Mouse (Mus musculus) forebrain, embryonic 12.5 days (tissue): ENCODE data around the gene Dnajb8. TPM values are rescaled to one million over a fixed set of nuclear protein-coding genes. Genes with fewer than 3 reads are reported as not detected.

Experiments used
- ATAC-seq: fragments of 200-750 bp; cut with Nextera tagmentation; 2 replicates; pipeline ENCODE4 v1.8.0; 2017; ENCODE audit warnings: moderate TSS enrichment; ENCODE audit not compliant: low FRiP score
- H3K27ac ChIP-seq: fragments of 300-500 bp; sonication (generic); 2 replicates; pipeline ENCODE4 v1.5.1; 2016; ENCODE audit warnings: mild to moderate bottlenecking
- H3K27me3 ChIP-seq: fragments of 300-500 bp; sonication (generic); 2 replicates; pipeline ENCODE4 v1.6.1; 2016; ENCODE audit warnings: mild to moderate bottlenecking
- H3K36me3 ChIP-seq: fragments of 300-500 bp; sonication (generic); replicated peaks from 2 replicates; pipeline ENCODE4 v1.6.1; 2016; ENCODE audit warnings: mild to moderate bottlenecking
- H3K4me1 ChIP-seq: fragments of 300-500 bp; sonication (generic); 2 replicates; pipeline ENCODE4 v1.6.1; 2016
- H3K4me2 ChIP-seq: fragments of 300-500 bp; sonication (generic); 2 replicates; pipeline ENCODE4 v1.6.1; 2016; ENCODE audit warnings: mild to moderate bottlenecking, moderate library complexity
- H3K4me3 ChIP-seq: fragments of 300-500 bp; sonication (generic); replicated peaks from 2 replicates; pipeline ENCODE4 v1.5.1; 2016; ENCODE audit warnings: mild to moderate bottlenecking
- H3K9ac ChIP-seq: fragments of 300-500 bp; sonication (generic); 2 replicates; pipeline ENCODE4 v1.6.1; 2016; ENCODE audit warnings: mild to moderate bottlenecking
- H3K9me3 ChIP-seq: fragments of 300-500 bp; sonication (generic); 2 replicates; pipeline ENCODE4 v1.6.1; 2016
- WGBS: fragments of 180-500 bp; shearing (Covaris S2); methylation state at CpG from one replicate; pipeline ENCODE4 v1.1.7; 2016; 5-methylcytosine and 5-hydroxymethylcytosine counted together
- polyA plus RNA-seq: library from polyadenylated mRNA; unstranded; fragments of >200 nt; fragmentation: Nextera tagmentation; extraction: Ambion mirVana; gene quantifications from 2 replicates; pipeline ENCODE4 v1.2.1, GENCODE M21; 2016

Gene Dnajb8
- polyA plus RNA-seq = not detected in 2 replicates

DNA sequence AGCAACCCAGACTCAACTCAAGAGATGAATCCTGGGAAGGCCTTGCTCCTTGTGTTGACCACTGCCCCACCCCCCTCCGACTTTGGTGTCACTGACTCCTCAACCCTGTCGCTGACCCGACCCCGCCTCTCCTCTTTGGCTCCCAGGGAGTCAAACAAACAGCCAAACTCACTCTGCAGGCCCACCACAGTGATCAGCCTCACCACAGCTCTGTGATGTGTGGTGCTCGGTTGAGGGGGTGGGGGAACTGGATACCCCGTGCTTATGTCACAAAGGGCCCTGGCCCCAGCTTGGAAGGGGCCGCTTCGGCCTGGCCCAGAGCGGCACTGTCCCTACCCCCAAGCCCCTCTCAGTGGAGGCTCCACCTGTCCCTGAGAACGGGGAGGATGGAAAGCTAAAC is at the start of gene Dnajb8:
TSS of gene Dnajb8 (plus strand) at position 301 of the 400 bp plus-strand sequence.
- peaks cover 21% of the 10 kb centered on the region for H3K27me3 ChIP-seq

DNA sequence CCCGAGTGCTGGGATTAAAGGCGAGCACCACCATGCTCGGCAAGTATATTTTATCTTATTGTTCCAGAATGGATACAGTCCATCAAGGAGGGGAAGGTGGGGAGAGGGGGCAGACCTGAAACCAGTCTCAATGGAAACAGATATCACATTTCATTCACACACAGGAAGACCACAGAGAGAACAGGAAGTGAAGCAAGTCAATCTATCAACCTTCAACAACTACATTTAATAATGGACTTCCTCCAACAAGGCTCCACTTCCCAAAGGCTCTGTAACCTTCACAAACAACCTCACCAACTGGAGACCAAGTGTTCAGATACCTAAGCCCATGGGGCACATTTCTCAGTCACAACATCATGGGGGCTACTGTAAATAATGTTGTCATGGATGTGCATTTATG is 47.9 kb upstream of the Dnajb8 start:
- peaks cover 13% of the 10 kb centered on the region; the same call in 1 of the 2 replicates for H3K9me3 ChIP-seq
- H3K4me2 ChIP-seq = no peak overlapping the region
- no peak for ATAC-seq
- no peak overlapping the region for H3K4me3 ChIP-seq
- H3K4me1 ChIP-seq = no peaks in the 10 kb centered on the region
- no peaks in the 10 kb centered on the region for H3K36me3 ChIP-seq
- no peak overlapping the region for H3K27ac ChIP-seq
- no peak overlapping the region for H3K9ac ChIP-seq
- 87% methylated on average over 3 of the region's 3 CpGs for WGBS
- H3K27me3 ChIP-seq = no peaks in the 10 kb centered on the region

More for the DNA sequence above, at the start of gene Dnajb8:
- WGBS = 58% methylated on average over 10 of the region's 10 CpGs
- ATAC-seq = no peak
- no peaks in the 10 kb centered on the region for H3K9me3 ChIP-seq
- H3K4me3 ChIP-seq = no peak within 1 kb of the TSS
- no peak within 1 kb of the TSS for H3K27ac ChIP-seq
- peaks cover 8% of the 10 kb centered on the region; the same call in 1 of the 2 replicates for H3K4me1 ChIP-seq
- no peak within 1 kb of the TSS for H3K9ac ChIP-seq
- H3K4me2 ChIP-seq = no peak within 1 kb of the TSS
- H3K36me3 ChIP-seq = no peaks in the 10 kb centered on the region

DNA sequence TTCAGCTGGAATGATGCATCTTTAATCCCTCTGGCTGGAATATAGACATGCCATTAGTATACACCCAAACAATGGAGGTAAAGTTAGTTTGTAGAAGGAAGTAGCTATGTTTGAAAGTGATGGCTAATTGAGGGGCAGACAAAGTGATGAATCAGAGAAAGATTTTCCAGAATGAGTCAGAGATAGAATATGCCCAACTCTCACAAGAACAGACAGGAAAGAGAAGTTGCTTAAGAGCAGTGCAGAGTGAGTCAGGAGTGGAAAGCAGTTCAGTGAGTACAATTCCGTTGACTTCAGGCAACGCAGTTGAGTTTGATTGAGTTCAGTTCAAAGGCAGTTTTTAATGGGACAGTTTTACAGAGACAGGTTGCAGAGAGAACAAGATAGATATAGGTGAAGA is 47.4 kb upstream of the Dnajb8 start:
- peaks cover 13% of the 10 kb centered on the region; the same call in 1 of the 2 replicates for H3K9me3 ChIP-seq
- H3K4me1 ChIP-seq = no peaks in the 10 kb centered on the region
- no peak for ATAC-seq
- no peak overlapping the region for H3K27ac ChIP-seq
- H3K4me2 ChIP-seq = no peak overlapping the region
- no peak overlapping the region for H3K4me3 ChIP-seq
- 91% methylated on average over 2 of the region's 2 CpGs for WGBS
- H3K9ac ChIP-seq = no peak overlapping the region
- no peaks in the 10 kb centered on the region for H3K36me3 ChIP-seq
- no peaks in the 10 kb centered on the region for H3K27me3 ChIP-seq

DNA sequence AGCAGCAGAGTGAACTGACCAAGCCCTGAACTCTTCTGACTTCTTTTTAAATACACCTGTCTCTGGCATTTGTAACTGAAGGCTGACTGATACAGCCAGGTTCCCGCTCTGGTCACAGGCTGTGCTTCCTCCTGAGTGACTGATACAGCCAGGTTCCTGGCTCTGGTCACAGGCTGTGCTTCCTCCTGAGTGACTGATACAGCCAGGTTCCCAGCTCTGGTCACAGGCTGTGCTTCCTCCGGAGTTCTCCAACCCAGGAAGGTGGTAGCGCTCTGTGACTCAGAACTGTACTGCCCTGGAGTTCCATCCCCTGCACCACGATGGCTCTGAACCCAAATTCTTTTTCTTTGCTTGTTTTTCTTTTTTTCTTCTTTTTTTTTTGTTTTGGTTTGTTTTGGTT is 37.4 kb upstream of the Dnajb8 start:
- 73% methylated on average over 4 of the region's 4 CpGs for WGBS

DNA sequence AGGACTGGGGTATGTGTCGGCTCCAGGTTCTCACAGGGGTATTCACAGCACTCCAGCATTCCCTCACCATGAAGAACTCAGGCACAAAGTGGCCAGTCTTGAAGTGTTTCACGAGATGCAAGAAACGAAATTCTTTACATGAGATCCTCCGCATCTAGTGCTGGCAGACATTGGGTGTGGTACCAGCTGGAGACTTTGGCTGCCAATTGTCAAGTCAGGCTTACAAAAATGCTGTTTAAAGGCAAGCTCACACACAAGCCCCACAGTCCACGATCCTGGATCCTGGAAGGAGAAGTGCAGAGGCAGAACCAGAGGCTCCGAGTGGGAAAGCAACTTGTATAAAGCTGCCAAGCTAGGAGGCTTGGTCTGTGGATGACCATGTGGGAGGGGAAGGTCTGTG is 33.9 kb upstream of the Dnajb8 start:
- no peak for ATAC-seq
- Histone ChIP-seq H3K4me2 (no peak overlapping the region), H3K9me3 (no peaks in the 10 kb centered on the region), H3K36me3 (no peaks in the 10 kb centered on the region), H3K4me3 (no peak overlapping the region), H3K9ac (no peak overlapping the region), H3K4me1 (peaks cover 16% of the 10 kb centered on the region), H3K27ac (no peak overlapping the region), H3K27me3 (peaks cover 80% of the 10 kb centered on the region)
- 70% methylated on average over 6 of the region's 6 CpGs for WGBS

More for the DNA sequence above, 37.4 kb upstream of the Dnajb8 start:
- no peak for ATAC-seq
- H3K4me2 ChIP-seq = no peak overlapping the region
- no peak overlapping the region for H3K27ac ChIP-seq
- H3K9me3 ChIP-seq = no peaks in the 10 kb centered on the region
- no peaks in the 10 kb centered on the region for H3K36me3 ChIP-seq
- H3K4me1 ChIP-seq = peaks cover 6% of the 10 kb centered on the region
- no peak overlapping the region for H3K9ac ChIP-seq
- no peak overlapping the region for H3K4me3 ChIP-seq
- H3K27me3 ChIP-seq = peaks cover 46% of the 10 kb centered on the region

DNA sequence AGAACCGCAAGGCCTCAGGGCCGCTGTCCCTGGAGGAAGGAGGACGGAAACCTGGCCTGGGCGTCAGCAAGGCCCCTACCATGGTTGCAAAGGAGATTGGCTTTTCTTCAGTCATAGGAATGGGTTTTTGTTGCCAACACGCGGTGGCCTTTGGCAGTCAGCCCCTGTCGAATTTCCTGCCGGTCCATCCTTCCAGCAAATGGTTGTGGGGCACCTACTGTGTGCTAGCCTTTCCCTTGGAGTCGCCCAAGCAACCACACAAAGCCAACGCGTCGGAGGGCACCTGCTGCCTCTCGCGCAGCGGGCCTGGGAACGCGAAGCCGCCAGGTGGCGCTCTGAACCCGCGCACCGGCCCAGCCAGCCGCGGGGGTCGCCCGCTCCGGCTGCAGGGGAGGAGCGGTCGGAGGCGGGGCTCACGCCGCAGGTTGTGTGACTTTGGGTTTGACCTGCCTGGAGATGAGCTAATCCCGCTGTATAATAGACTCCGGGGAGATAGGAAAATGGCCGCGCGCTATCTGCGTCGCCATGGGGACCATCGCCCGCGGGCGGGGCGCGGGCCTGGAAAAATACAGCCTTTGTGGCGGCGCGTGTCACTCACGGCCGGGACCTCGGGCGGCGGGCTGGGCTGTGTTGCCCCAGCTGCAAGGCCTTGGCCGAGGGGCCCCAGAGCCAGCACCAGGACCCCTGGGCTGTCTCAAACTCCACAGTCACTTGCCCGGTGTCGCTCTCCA is 32.6 kb upstream of the Dnajb8 start:
- Histone ChIP-seq H3K9ac (no peak overlapping the region; the same call in 1 of the 2 replicates), H3K36me3 (no peaks in the 10 kb centered on the region), H3K27ac (no peak overlapping the region)

DNA sequence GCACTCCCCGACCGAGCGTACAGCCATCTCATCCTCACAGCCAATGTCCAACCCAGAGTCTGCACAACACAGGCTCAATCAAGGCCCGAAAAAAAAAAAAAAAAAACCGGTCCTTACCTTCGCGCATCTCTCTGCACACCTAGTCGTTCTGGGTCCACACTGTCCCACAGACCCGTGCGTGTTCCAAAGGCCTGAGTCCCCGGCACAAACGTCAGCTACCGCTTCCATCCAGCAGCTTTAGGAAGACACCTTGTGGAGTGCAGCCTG is 32.1 kb upstream of the Dnajb8 start:
- Histone ChIP-seq H3K4me1 (peaks cover 27% of the 10 kb centered on the region), H3K36me3 (no peaks in the 10 kb centered on the region), H3K4me3 (peak overlapping the region; percentile 48), H3K27ac (no peak overlapping the region), H3K9ac (no peak overlapping the region; the same call in 1 of the 2 replicates), H3K27me3 (peaks cover 94% of the 10 kb centered on the region), H3K4me2 (peak overlapping the region; percentile 60), H3K9me3 (no peaks in the 10 kb centered on the region)
- WGBS = 1% methylated on average over 13 of the region's 13 CpGs
- no peak; the same call in 1 of the 2 replicates for ATAC-seq

More for the DNA sequence above, 32.6 kb upstream of the Dnajb8 start:
- Histone ChIP-seq H3K4me1 (peaks cover 27% of the 10 kb centered on the region), H3K4me3 (peak overlapping the region; percentile 48), H3K27me3 (peaks cover 92% of the 10 kb centered on the region), H3K9me3 (no peaks in the 10 kb centered on the region), H3K4me2 (peak overlapping the region; percentile 60)
- peak; percentile 87 for ATAC-seq
- WGBS = under 1% methylated on average over 56 of the region's 56 CpGs

DNA sequence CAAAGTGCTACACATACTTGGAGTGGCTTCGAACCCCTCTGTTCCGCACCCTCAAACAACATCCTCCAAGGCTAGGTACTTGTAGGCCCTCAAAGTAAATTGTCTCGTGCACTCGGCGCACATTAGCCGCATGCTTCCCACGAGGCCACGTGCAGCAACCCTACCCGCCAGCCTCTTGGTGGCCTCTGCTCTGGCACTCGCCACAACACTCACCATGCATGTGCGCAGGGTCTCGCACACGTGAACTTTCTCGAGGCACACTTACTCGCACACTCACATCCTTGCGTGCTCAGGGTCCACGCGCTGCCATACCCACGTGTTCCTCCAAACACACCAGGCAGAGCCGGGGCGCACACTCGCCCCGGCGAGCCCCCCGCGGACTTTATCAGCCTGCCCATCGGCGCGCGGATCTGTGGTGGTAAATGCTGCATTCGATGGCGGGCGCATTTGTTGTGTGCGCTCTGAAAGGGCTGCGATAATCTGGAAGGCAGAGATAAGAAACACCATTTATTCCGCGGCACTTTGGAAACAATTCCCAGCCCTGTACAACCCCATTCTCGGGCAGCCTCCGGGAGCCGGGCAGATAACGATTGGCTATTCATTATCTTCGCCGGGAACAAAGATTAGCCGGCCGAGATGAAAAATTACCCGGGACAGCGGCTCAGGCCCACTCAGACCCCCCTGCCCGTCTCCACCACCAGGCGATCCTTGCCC is 31.6 kb upstream of the Dnajb8 start:
- Histone ChIP-seq H3K4me3 (peak overlapping the region; percentile 48; the same call in 1 of the 2 replicates), H3K9me3 (no peaks in the 10 kb centered on the region), H3K27ac (no peak overlapping the region), H3K9ac (no peak overlapping the region), H3K36me3 (no peaks in the 10 kb centered on the region), H3K4me2 (peak overlapping the region; percentile 60), H3K4me1 (peaks cover 27% of the 10 kb centered on the region), H3K27me3 (peaks cover 99% of the 10 kb centered on the region)
- under 1% methylated on average over 49 of the region's 49 CpGs for WGBS
- ATAC-seq = no peak; the same call in 1 of the 2 replicates

DNA sequence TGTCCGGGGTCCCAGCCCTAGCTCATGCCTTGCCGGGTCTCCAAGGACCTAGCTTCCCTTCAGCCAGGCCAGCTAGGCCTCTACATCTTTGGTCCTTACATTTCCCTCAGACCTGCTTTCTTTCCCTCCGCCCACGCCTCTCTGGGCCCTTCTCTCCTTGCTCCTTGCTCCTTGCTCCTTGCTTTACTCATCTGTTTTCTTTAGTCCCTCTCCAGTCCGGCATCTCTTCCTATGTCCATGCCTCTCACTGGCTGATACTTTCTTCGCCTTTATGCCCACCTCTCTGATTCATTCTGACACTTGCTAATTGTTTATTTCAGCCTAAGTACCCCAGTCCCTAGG is 31.1 kb upstream of the Dnajb8 start:
- peaks cover 27% of the 10 kb centered on the region for H3K4me1 ChIP-seq
- ATAC-seq = no peak
- no peak overlapping the region for H3K9ac ChIP-seq
- H3K4me3 ChIP-seq = no peak overlapping the region
- no peaks in the 10 kb centered on the region for H3K9me3 ChIP-seq
- H3K27me3 ChIP-seq = peaks cover 99% of the 10 kb centered on the region
- no peaks in the 10 kb centered on the region for H3K36me3 ChIP-seq
- H3K27ac ChIP-seq = no peak overlapping the region
- 0 out of 2 replicates have a peak overlapping the region, but pooled peaks have one; percentile 6 for H3K4me2 ChIP-seq
- 12% methylated on average over 6 of the region's 6 CpGs for WGBS

DNA sequence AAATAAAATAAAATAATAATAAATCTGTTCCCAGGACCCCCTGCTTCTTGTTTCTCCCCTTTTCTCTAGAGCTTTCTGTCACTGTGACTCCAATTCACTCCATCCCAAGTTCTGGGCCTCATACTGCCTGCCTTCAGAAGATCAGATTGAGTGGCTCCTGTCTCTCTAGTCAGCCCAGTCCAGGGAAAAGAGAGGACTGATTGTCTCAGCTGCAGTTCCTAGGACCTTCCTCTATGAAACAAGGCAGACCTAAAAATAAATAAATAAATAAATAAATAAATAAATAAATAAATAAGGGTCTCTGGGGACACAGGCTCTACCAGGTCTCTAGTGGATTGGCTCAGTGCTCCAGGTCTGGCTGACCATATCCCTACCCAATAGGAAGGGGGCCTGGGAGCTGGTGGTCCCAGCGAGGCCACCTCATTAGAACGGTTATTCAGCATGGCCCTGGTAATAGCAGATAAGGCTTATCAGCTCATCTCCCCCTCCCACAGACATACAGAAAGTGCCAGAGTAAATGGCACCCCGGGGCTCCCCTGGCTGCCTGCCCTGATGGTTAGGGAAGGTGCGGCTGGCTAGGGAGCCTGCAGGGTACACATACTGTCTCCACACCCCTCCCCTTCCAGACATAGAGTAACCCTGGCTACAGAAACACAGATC is 30.5 kb upstream of the Dnajb8 start:
- no peaks in the 10 kb centered on the region for H3K9me3 ChIP-seq
- H3K36me3 ChIP-seq = no peaks in the 10 kb centered on the region
- WGBS = 12% methylated on average over 4 of the region's 4 CpGs
- H3K9ac ChIP-seq = no peak overlapping the region
- no peak for ATAC-seq
- H3K27me3 ChIP-seq = peaks cover 100% of the 10 kb centered on the region
- H3K4me1 ChIP-seq = peaks cover 33% of the 10 kb centered on the region
- H3K27ac ChIP-seq = no peak overlapping the region
- no peak overlapping the region for H3K4me3 ChIP-seq
- no peak overlapping the region for H3K4me2 ChIP-seq

DNA sequence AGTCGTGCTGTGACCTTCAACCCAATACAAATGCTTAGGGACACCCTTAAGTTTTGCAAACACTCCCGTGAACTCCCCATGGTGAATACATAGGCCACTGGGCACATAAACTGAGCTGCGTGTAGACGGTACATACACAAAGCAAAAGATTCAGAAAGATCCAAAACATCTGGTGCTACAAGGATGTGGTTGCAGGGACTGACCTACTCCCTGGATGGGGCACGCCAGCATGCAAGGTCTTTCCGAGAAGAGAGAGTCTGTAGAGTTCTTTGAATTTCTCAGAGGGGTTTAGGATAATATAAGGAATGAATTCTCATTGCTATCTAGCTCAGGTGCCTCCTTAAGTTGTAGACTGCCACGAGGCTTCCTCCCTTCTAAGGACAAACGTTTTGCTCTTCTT is 29.3 kb upstream of the Dnajb8 start:
- WGBS = 9% methylated on average over 8 of the region's 8 CpGs
- no peak overlapping the region for H3K27ac ChIP-seq
- no peak for ATAC-seq

DNA sequence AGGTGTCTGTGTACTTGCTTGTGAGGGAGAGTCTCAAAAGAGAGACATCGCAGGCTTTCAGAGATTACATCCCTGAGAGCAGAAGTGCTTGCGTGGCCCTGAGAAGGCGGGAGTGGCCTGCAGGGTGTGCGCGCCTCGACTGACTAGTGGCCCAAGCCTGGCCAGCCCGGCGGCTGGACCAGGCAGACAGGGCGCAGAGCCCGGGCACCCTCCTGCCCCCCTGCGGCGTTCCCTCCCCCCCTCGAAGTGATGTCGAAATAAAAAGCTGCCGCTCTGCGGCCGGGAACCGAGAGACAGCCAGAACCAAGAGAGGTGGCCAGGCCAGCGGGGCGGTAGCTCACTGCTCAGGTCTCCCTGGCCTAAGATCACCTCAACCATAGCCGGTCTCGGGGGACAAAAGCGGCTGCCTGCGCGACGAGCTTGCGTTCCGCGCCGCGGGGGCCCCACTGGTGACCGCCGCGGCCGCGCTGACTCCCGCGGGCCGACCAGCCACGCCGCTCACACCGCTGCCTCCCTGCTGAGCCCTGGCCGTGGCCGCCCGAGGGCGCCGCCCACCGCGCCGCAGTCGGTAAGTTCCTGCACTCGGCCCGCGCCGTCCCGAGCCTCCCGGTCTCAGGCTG is 28.5 kb upstream of the Dnajb8 start, which contains the start of gene Gata2:
TSS of gene Gata2 (plus strand) at position 459 of the 620 bp plus-strand sequence.
- Histone ChIP-seq H3K4me1 (peaks cover 53% of the 10 kb centered on the region), H3K27me3 (peaks cover 100% of the 10 kb centered on the region), H3K9me3 (no peaks in the 10 kb centered on the region), H3K27ac (0 out of 2 replicates have a peak within 1 kb of the TSS, but pooled peaks have one; percentile 25), H3K9ac (peak within 1 kb of the TSS; percentile 48), H3K36me3 (no peaks in the 10 kb centered on the region), H3K4me2 (peak within 1 kb of the TSS; percentile 54), H3K4me3 (peak within 1 kb of the TSS; percentile 37)
- ATAC-seq = no peak
- WGBS = under 1% methylated on average over 49 of the region's 57 CpGs

More for the DNA sequence above, 29.3 kb upstream of the Dnajb8 start:
- Histone ChIP-seq H3K27me3 (peaks cover 100% of the 10 kb centered on the region), H3K9me3 (no peaks in the 10 kb centered on the region), H3K36me3 (no peaks in the 10 kb centered on the region), H3K4me3 (no peak overlapping the region), H3K4me1 (peaks cover 45% of the 10 kb centered on the region), H3K9ac (no peak overlapping the region), H3K4me2 (no peak overlapping the region)
